8 mouse cellular contexts compared by ENCODE assay signal in the genomic region with DNA sequence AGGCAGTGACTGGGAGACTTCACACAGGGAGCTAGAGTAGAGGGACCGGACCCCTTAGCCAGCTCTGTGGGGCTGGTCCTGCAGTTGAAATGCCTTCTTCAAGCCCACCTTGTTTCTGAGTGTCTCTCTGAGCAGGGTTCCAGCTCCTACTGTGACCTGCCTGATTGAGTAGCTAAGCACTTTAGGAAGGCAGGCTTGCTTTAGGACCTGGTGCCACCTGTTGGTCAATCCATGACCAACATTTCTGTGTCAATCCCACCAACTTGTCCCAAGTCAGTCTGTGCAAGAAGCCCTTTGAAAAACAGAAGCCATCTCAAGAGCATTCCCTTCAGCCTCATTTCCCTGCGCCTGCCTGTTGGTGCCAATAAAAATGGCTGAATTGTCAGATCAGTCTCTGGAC.
DNase-seq lines count a peak whose midpoint lies in the region; ATAC-seq lines count a peak whose summit lies in the region.

No protein-coding gene starts in this region.

- no peaks in the 10 kb centered on the region for H3K9me3 ChIP-seq in forebrain, embryonic 14.5 days (replicated peaks; ENCODE audit: control insufficient read depth, low read length)
- H3K9me3 ChIP-seq in forebrain, embryonic 16.5 days (ENCODE audit: control insufficient read depth, low read length), result no peaks in the 10 kb centered on the region

- no peak overlapping the region for H3K9ac ChIP-seq in forebrain, embryonic 14.5 days (ENCODE audit: low read length)
- H3K9ac ChIP-seq in forebrain, embryonic 16.5 days (replicated peaks; ENCODE audit: low read depth, low read length), result no peak overlapping the region

- no peaks in the 10 kb centered on the region for H3K36me3 ChIP-seq in forebrain, embryonic 14.5 days (ENCODE audit: control insufficient read depth, insufficient read depth, low read length)
- no peaks in the 10 kb centered on the region for H3K36me3 ChIP-seq in forebrain, embryonic 16.5 days (ENCODE audit: control insufficient read depth, insufficient read depth)

- no peak overlapping the region for H3K4me3 ChIP-seq in forebrain, embryonic 14.5 days (ENCODE audit: low read depth, low read length)
- no peak overlapping the region for H3K4me3 ChIP-seq in forebrain, embryonic 16.5 days (replicated peaks; ENCODE audit: low read length)

- no peaks in the 10 kb centered on the region for H3K4me1 ChIP-seq in forebrain, embryonic 14.5 days (ENCODE audit: control insufficient read depth, insufficient read depth, low read length)
- no peaks in the 10 kb centered on the region for H3K4me1 ChIP-seq in forebrain, embryonic 16.5 days (replicated peaks; ENCODE audit: control insufficient read depth, insufficient read depth, low read length)

- H3K27me3 ChIP-seq in forebrain, embryonic 14.5 days (replicated peaks; ENCODE audit: control insufficient read depth, insufficient read depth, low read length), result no peaks in the 10 kb centered on the region
- H3K27me3 ChIP-seq in forebrain, embryonic 16.5 days (replicated peaks; ENCODE audit: control insufficient read depth, insufficient read depth, low read length), result no peaks in the 10 kb centered on the region

- peak; percentile 32; the same call in 1 of the 2 replicates for ATAC-seq in forebrain, embryonic 14.5 days
- ATAC-seq in forebrain, embryonic 16.5 days, result no peak

- no peak overlapping the region for H3K27ac ChIP-seq in forebrain, embryonic 14.5 days (ENCODE audit: low read depth, low read length)
- H3K27ac ChIP-seq in forebrain, embryonic 16.5 days (ENCODE audit: low read length), result no peak overlapping the region

- no peak overlapping the region for H3K4me2 ChIP-seq in forebrain, embryonic 14.5 days (ENCODE audit: low read length)
- no peak overlapping the region for H3K4me2 ChIP-seq in forebrain, embryonic 16.5 days (ENCODE audit: low read length)

- peak; percentile 65 for DNase-seq in forebrain, embryonic 14.5 days (ENCODE audit: low spot score)
- peak; percentile 51 for DNase-seq in urinary bladder, postnatal 14 days (ENCODE audit: low spot score)
- DNase-seq in urinary bladder, postnatal 10 days (ENCODE audit: low spot score), result no peak
- DNase-seq in fibroblast of lung, adult 2 months (ENCODE audit: low read depth), result peak; percentile 70
- DNase-seq in kidney, postnatal 14 days, result peak; percentile 65
- DNase-seq in lung, postnatal 10 days, result peak; percentile 69
- peak; percentile 6 for DNase-seq in thymus, postnatal 25 days

- 67% methylated on average over 2 of the region's 2 CpGs for WGBS in forebrain, embryonic 14.5 days
- WGBS in forebrain, embryonic 16.5 days, result 60% methylated on average over 2 of the region's 2 CpGs
